Mouse (Mus musculus): Measurements from ENCODE around the gene Gm49361. TPM values are rescaled to one million over a fixed set of nuclear protein-coding genes. Genes with fewer than 3 reads are reported as not detected.
A peak's percentile ranks its signal among the peaks of the same experiment; 100 is the strongest.

The Gm49361 gene
- not detected in 2 replicates for polyA plus RNA-seq (2012; ENCODE audit: insufficient read depth, insufficient read length, missing spikeins)

GRCm38 (mm10) chr14:57746001-57746771 is at the start of gene Gm49361:
Gene Gm49361, minus strand, starts transcription at chr14:57746103.
- H3K4me1 ChIP-seq (ENCODE audit: control insufficient read depth, insufficient read depth, low read length), result peaks cover 3% of the 10 kb centered on the region
- TF ChIP-seq CTCF (IDR thresholded peaks at IDR 0.05; ENCODE audit: low read depth, low read length) (no peak), POLR2A (IDR thresholded peaks at IDR 0.05; ENCODE audit: borderline replicate concordance, low read depth, low read length) (no peak)
- peak within 1 kb of the TSS; percentile 88 for H3K27ac ChIP-seq (ENCODE audit: insufficient read depth, low read depth, low read length)
- peak within 1 kb of the TSS; percentile 92 for H3K4me3 ChIP-seq (ENCODE audit: insufficient read depth, low read length)

GRCm38 (mm10) chr14:57791171-57791570 is 45.3 kb upstream of the Gm49361 start:
- Histone ChIP-seq H3K27ac (ENCODE audit: insufficient read depth, low read depth, low read length) (no peak overlapping the region), H3K4me1 (ENCODE audit: control insufficient read depth, insufficient read depth, low read length) (no peaks in the 10 kb centered on the region), H3K4me3 (ENCODE audit: insufficient read depth, low read length) (no peak overlapping the region)
- no peak for TF ChIP-seq CTCF (IDR thresholded peaks at IDR 0.05; ENCODE audit: low read depth, low read length)
- no peak for TF ChIP-seq POLR2A (IDR thresholded peaks at IDR 0.05; ENCODE audit: borderline replicate concordance, low read depth, low read length)

- TF ChIP-seq POLR2A (IDR thresholded peaks at IDR 0.05; ENCODE audit: borderline replicate concordance, low read depth, low read length) (no peak), CTCF (IDR thresholded peaks at IDR 0.05; ENCODE audit: low read depth, low read length) (no peak)
- H3K27ac ChIP-seq (ENCODE audit: insufficient read depth, low read depth, low read length), result no peak overlapping the region
- H3K4me1 ChIP-seq (ENCODE audit: control insufficient read depth, insufficient read depth, low read length), result no peaks in the 10 kb centered on the region
- H3K4me3 ChIP-seq (ENCODE audit: insufficient read depth, low read length), result no peak overlapping the region
Measured at GRCm38 (mm10) chr14:57789759-57790158, 43.9 kb upstream of the Gm49361 start.

- no peak overlapping the region for H3K4me3 ChIP-seq (ENCODE audit: insufficient read depth, low read length)
- H3K27ac ChIP-seq (ENCODE audit: insufficient read depth, low read depth, low read length), result no peak overlapping the region
- no peaks in the 10 kb centered on the region for H3K4me1 ChIP-seq (ENCODE audit: control insufficient read depth, insufficient read depth, low read length)
- TF ChIP-seq CTCF (IDR thresholded peaks at IDR 0.05; ENCODE audit: low read depth, low read length) (no peak), POLR2A (IDR thresholded peaks at IDR 0.05; ENCODE audit: borderline replicate concordance, low read depth, low read length) (no peak)
Measured at GRCm38 (mm10) chr14:57789311-57789710, 43.4 kb upstream of the Gm49361 start.

GRCm38 (mm10) chr14:57787406-57787805 is 41.5 kb upstream of the Gm49361 start:
- no peaks in the 10 kb centered on the region for H3K4me1 ChIP-seq (ENCODE audit: control insufficient read depth, insufficient read depth, low read length)
- no peak for TF ChIP-seq CTCF (IDR thresholded peaks at IDR 0.05; ENCODE audit: low read depth, low read length)
- TF ChIP-seq POLR2A (IDR thresholded peaks at IDR 0.05; ENCODE audit: borderline replicate concordance, low read depth, low read length), result no peak
- H3K4me3 ChIP-seq (ENCODE audit: insufficient read depth, low read length), result no peak overlapping the region
- no peak overlapping the region for H3K27ac ChIP-seq (ENCODE audit: insufficient read depth, low read depth, low read length)

GRCm38 (mm10) chr14:57772157-57772815 is 26.4 kb upstream of the Gm49361 start:
- H3K4me1 ChIP-seq (ENCODE audit: control insufficient read depth, insufficient read depth, low read length), result peaks cover 10% of the 10 kb centered on the region
- TF ChIP-seq CTCF (IDR thresholded peaks at IDR 0.05; ENCODE audit: low read depth, low read length), result no peak
- TF ChIP-seq POLR2A (IDR thresholded peaks at IDR 0.05; ENCODE audit: borderline replicate concordance, low read depth, low read length), result no peak
- no peak overlapping the region for H3K27ac ChIP-seq (ENCODE audit: insufficient read depth, low read depth, low read length)
- no peak overlapping the region for H3K4me3 ChIP-seq (ENCODE audit: insufficient read depth, low read length)

GRCm38 (mm10) chr14:57769102-57769501 is 23.2 kb upstream of the Gm49361 start:
- peaks cover 10% of the 10 kb centered on the region for H3K4me1 ChIP-seq (ENCODE audit: control insufficient read depth, insufficient read depth, low read length)
- TF ChIP-seq CTCF (IDR thresholded peaks at IDR 0.05; ENCODE audit: low read depth, low read length) (no peak), POLR2A (IDR thresholded peaks at IDR 0.05; ENCODE audit: borderline replicate concordance, low read depth, low read length) (no peak)
- H3K4me3 ChIP-seq (ENCODE audit: insufficient read depth, low read length), result no peak overlapping the region
- no peak overlapping the region for H3K27ac ChIP-seq (ENCODE audit: insufficient read depth, low read depth, low read length)

GRCm38 (mm10) chr14:57760447-57761412 is 14.8 kb upstream of the Gm49361 start:
- Histone ChIP-seq H3K4me1 (ENCODE audit: control insufficient read depth, insufficient read depth, low read length) (no peaks in the 10 kb centered on the region), H3K4me3 (ENCODE audit: insufficient read depth, low read length) (no peak overlapping the region)

GRCm38 (mm10) chr14:57758237-57758636 is 12.3 kb upstream of the Gm49361 start, which contains the start of gene Lats2:
Gene Lats2, minus strand, starts transcription at chr14:57758388.
- Histone ChIP-seq H3K27ac (ENCODE audit: insufficient read depth, low read depth, low read length) (no peak within 1 kb of the TSS), H3K4me1 (ENCODE audit: control insufficient read depth, insufficient read depth, low read length) (no peaks in the 10 kb centered on the region), H3K4me3 (ENCODE audit: insufficient read depth, low read length) (no peak within 1 kb of the TSS)
- TF ChIP-seq CTCF (IDR thresholded peaks at IDR 0.05; ENCODE audit: low read depth, low read length) (no peak), POLR2A (IDR thresholded peaks at IDR 0.05; ENCODE audit: borderline replicate concordance, low read depth, low read length) (no peak)

More at GRCm38 (mm10) chr14:57760447-57761412, 14.8 kb upstream of the Gm49361 start:
- H3K27ac ChIP-seq (ENCODE audit: insufficient read depth, low read depth, low read length), result no peak overlapping the region
- TF ChIP-seq CTCF (IDR thresholded peaks at IDR 0.05; ENCODE audit: low read depth, low read length), result no peak
- TF ChIP-seq POLR2A (IDR thresholded peaks at IDR 0.05; ENCODE audit: borderline replicate concordance, low read depth, low read length), result no peak

All from bone marrow macrophage, adult 2 months (primary cell).